Mouse (Mus musculus) heart, embryonic 12.5 days (tissue): ENCODE results near the gene Tada1. TPM values are rescaled to one million over a fixed set of nuclear protein-coding genes. Genes with fewer than 3 reads are reported as not detected.

Experiments
- ATAC-seq: fragments of 200-750 bp; cut with Nextera tagmentation; 2 replicates; pipeline ENCODE4 v1.8.0; 2017; ENCODE audit warnings: moderate TSS enrichment, moderate library complexity; ENCODE audit not compliant: insufficient number of reproducible peaks, low FRiP score
- H3K27ac ChIP-seq: fragments of 300-500 bp; sonication (generic); 2 replicates; pipeline ENCODE4 v1.5.1; 2016; ENCODE audit warnings: mild to moderate bottlenecking, moderate library complexity; ENCODE audit not compliant: poor library complexity, severe bottlenecking
- H3K27me3 ChIP-seq: fragments of 300-500 bp; sonication (generic); replicated peaks from 2 replicates; pipeline ENCODE4 v1.6.1; 2016; ENCODE audit warnings: mild to moderate bottlenecking, moderate library complexity
- H3K36me3 ChIP-seq: fragments of 300-500 bp; sonication (generic); 2 replicates; pipeline ENCODE4 v1.6.1; 2016; ENCODE audit warnings: mild to moderate bottlenecking, moderate library complexity
- H3K4me1 ChIP-seq: fragments of 300-500 bp; sonication (generic); replicated peaks from 2 replicates; pipeline ENCODE4 v1.6.1; 2016; ENCODE audit warnings: mild to moderate bottlenecking
- H3K4me2 ChIP-seq: fragments of 300-500 bp; sonication (generic); 2 replicates; pipeline ENCODE4 v1.6.1; 2016; ENCODE audit warnings: mild to moderate bottlenecking, moderate library complexity
- H3K4me3 ChIP-seq: fragments of 300-500 bp; sonication (generic); 2 replicates; pipeline ENCODE4 v1.5.1; 2016; ENCODE audit warnings: mild to moderate bottlenecking
- H3K9ac ChIP-seq: fragments of 300-500 bp; sonication (generic); 2 replicates; pipeline ENCODE4 v1.6.1; 2016; ENCODE audit warnings: mild to moderate bottlenecking, moderate library complexity
- H3K9me3 ChIP-seq: fragments of 300-500 bp; sonication (generic); replicated peaks from 2 replicates; pipeline ENCODE4 v1.6.1; 2016; ENCODE audit warnings: mild to moderate bottlenecking, moderate library complexity
- WGBS: fragments of 180-500 bp; shearing (Covaris S2); methylation state at CpG from one replicate; pipeline ENCODE4 v1.1.7; 2016; 5-methylcytosine and 5-hydroxymethylcytosine counted together
- polyA plus RNA-seq: library from polyadenylated mRNA; unstranded; fragments of >200 nt; fragmentation: Nextera tagmentation; extraction: Ambion mirVana; gene quantifications from 2 replicates; pipeline ENCODE4 v1.2.1, GENCODE M21; 2016

Gene Tada1
- polyA plus RNA-seq, 1 experiment from 2014 or later = 30.3 TPM

GRCm38 (mm10) chr1:166360157-166360855, 18.6 kb upstream of the Tada1 start:
- Histone ChIP-seq H3K9me3 (no peaks in the 10 kb centered on the region), H3K27me3 (no peaks in the 10 kb centered on the region; the same call in 1 of the 2 replicates), H3K9ac (no peak overlapping the region), H3K4me1 (no peaks in the 10 kb centered on the region), H3K4me3 (no peak overlapping the region), H3K36me3 (no peaks in the 10 kb centered on the region), H3K27ac (no peak overlapping the region), H3K4me2 (no peak overlapping the region)
- ATAC-seq = no peak; the same call in 1 of the 2 replicates
- 28% methylated on average over 14 of the region's 14 CpGs for WGBS

GRCm38 (mm10) chr1:166360896-166361295, 18.0 kb upstream of the Tada1 start:
- 71% methylated on average over 5 of the region's 5 CpGs for WGBS

GRCm38 (mm10) chr1:166361842-166362241, 17.1 kb upstream of the Tada1 start:
- no peaks in the 10 kb centered on the region for H3K4me1 ChIP-seq
- no peak overlapping the region for H3K4me3 ChIP-seq
- no peak overlapping the region for H3K27ac ChIP-seq
- H3K27me3 ChIP-seq = no peaks in the 10 kb centered on the region; the same call in 1 of the 2 replicates
- no peak overlapping the region for H3K9ac ChIP-seq
- 68% methylated on average over 3 of the region's 3 CpGs for WGBS
- no peaks in the 10 kb centered on the region for H3K36me3 ChIP-seq
- ATAC-seq = no peak
- no peaks in the 10 kb centered on the region for H3K9me3 ChIP-seq
- H3K4me2 ChIP-seq = no peak overlapping the region

More at GRCm38 (mm10) chr1:166360896-166361295, 18.0 kb upstream of the Tada1 start:
- no peak for ATAC-seq
- Histone ChIP-seq H3K4me2 (no peak overlapping the region), H3K4me1 (no peaks in the 10 kb centered on the region), H3K27me3 (no peaks in the 10 kb centered on the region; the same call in 1 of the 2 replicates), H3K27ac (no peak overlapping the region), H3K36me3 (no peaks in the 10 kb centered on the region), H3K4me3 (no peak overlapping the region), H3K9me3 (no peaks in the 10 kb centered on the region), H3K9ac (no peak overlapping the region)

- ATAC-seq = no peak
- no peak overlapping the region for H3K9ac ChIP-seq
These were observed 16.2 kb upstream of the Tada1 start for GRCm38 (mm10) chr1:166362659-166363058.

GRCm38 (mm10) chr1:166363122-166363521, 15.8 kb upstream of the Tada1 start:
- H3K4me2 ChIP-seq = no peak overlapping the region
- no peak for ATAC-seq

More at GRCm38 (mm10) chr1:166362659-166363058, 16.2 kb upstream of the Tada1 start:
- Histone ChIP-seq H3K27ac (no peak overlapping the region), H3K4me1 (no peaks in the 10 kb centered on the region), H3K4me2 (no peak overlapping the region), H3K4me3 (no peak overlapping the region), H3K27me3 (no peaks in the 10 kb centered on the region; the same call in 1 of the 2 replicates), H3K36me3 (no peaks in the 10 kb centered on the region), H3K9me3 (no peaks in the 10 kb centered on the region)
- 76% methylated on average over 3 of the region's 3 CpGs for WGBS

GRCm38 (mm10) chr1:166377171-166377570, 1.7 kb upstream of the Tada1 start:
- H3K27me3 ChIP-seq = no peaks in the 10 kb centered on the region
- no peaks in the 10 kb centered on the region for H3K9me3 ChIP-seq
- H3K36me3 ChIP-seq = peaks cover 3% of the 10 kb centered on the region
- peaks cover 16% of the 10 kb centered on the region for H3K4me1 ChIP-seq
- no peak for ATAC-seq
- H3K27ac ChIP-seq = no peak overlapping the region
- no peak overlapping the region for H3K9ac ChIP-seq
- H3K4me2 ChIP-seq = no peak overlapping the region
- WGBS = 83% methylated on average over 6 of the region's 6 CpGs
- no peak overlapping the region for H3K4me3 ChIP-seq

More at GRCm38 (mm10) chr1:166363122-166363521, 15.8 kb upstream of the Tada1 start:
- no peak overlapping the region for H3K4me3 ChIP-seq
- no peaks in the 10 kb centered on the region for H3K36me3 ChIP-seq
- no peaks in the 10 kb centered on the region for H3K9me3 ChIP-seq
- no peaks in the 10 kb centered on the region for H3K4me1 ChIP-seq
- H3K9ac ChIP-seq = no peak overlapping the region
- no peak overlapping the region for H3K27ac ChIP-seq
- no peaks in the 10 kb centered on the region; the same call in 1 of the 2 replicates for H3K27me3 ChIP-seq

GRCm38 (mm10) chr1:166378431-166379012, 375 bp upstream of the Tada1 start:
- peak overlapping the region; percentile 75 for H3K9ac ChIP-seq
- H3K27me3 ChIP-seq = no peaks in the 10 kb centered on the region
- 7% methylated on average over 21 of the region's 21 CpGs for WGBS
- peak overlapping the region; percentile 96 for H3K4me3 ChIP-seq
- no peak for ATAC-seq
- peaks cover 16% of the 10 kb centered on the region for H3K36me3 ChIP-seq
- peaks cover 16% of the 10 kb centered on the region for H3K4me1 ChIP-seq
- H3K27ac ChIP-seq = peak overlapping the region; percentile 94
- no peaks in the 10 kb centered on the region for H3K9me3 ChIP-seq
- peak overlapping the region; percentile 75 for H3K4me2 ChIP-seq

GRCm38 (mm10) chr1:166379630-166380231, 834 bp downstream of the Tada1 start:
- peak; percentile 51 for ATAC-seq
- no peaks in the 10 kb centered on the region for H3K9me3 ChIP-seq
- WGBS = under 1% methylated on average over 40 of the region's 41 CpGs
- peak overlapping the region; percentile 94 for H3K27ac ChIP-seq
- H3K4me1 ChIP-seq = peaks cover 16% of the 10 kb centered on the region
- H3K9ac ChIP-seq = peak overlapping the region; percentile 97
- no peaks in the 10 kb centered on the region for H3K27me3 ChIP-seq
- peaks cover 27% of the 10 kb centered on the region for H3K36me3 ChIP-seq
- peak overlapping the region; percentile 75 for H3K4me2 ChIP-seq
- H3K4me3 ChIP-seq = peak overlapping the region; percentile 96

GRCm38 (mm10) chr1:166381336-166381735, 2.4 kb downstream of the Tada1 start:
- no peak overlapping the region for H3K4me2 ChIP-seq
- ATAC-seq = no peak

GRCm38 (mm10) chr1:166381821-166382220, 2.9 kb downstream of the Tada1 start:
- Histone ChIP-seq H3K36me3 (peaks cover 47% of the 10 kb centered on the region), H3K4me2 (no peak overlapping the region), H3K27me3 (no peaks in the 10 kb centered on the region), H3K9me3 (no peaks in the 10 kb centered on the region), H3K27ac (no peak overlapping the region), H3K4me3 (no peak overlapping the region), H3K4me1 (peaks cover 16% of the 10 kb centered on the region), H3K9ac (peak overlapping the region; percentile 41; the same call in 1 of the 2 replicates)
- no peak for ATAC-seq
- WGBS = 80% methylated on average over 5 of the region's 5 CpGs

More at GRCm38 (mm10) chr1:166381336-166381735, 2.4 kb downstream of the Tada1 start:
- Histone ChIP-seq H3K36me3 (peaks cover 42% of the 10 kb centered on the region), H3K9ac (peak overlapping the region; percentile 41; the same call in 1 of the 2 replicates), H3K4me1 (peaks cover 16% of the 10 kb centered on the region), H3K9me3 (no peaks in the 10 kb centered on the region), H3K4me3 (no peak overlapping the region), H3K27ac (no peak overlapping the region), H3K27me3 (no peaks in the 10 kb centered on the region)
- 84% methylated on average over 10 of the region's 10 CpGs for WGBS

GRCm38 (mm10) chr1:166382626-166383025, 3.7 kb downstream of the Tada1 start:
- no peaks in the 10 kb centered on the region for H3K27me3 ChIP-seq
- 84% methylated on average over 4 of the region's 4 CpGs for WGBS
- H3K36me3 ChIP-seq = peaks cover 55% of the 10 kb centered on the region
- ATAC-seq = no peak
- no peak overlapping the region for H3K4me3 ChIP-seq
- no peak overlapping the region for H3K9ac ChIP-seq
- H3K4me1 ChIP-seq = peaks cover 16% of the 10 kb centered on the region
- no peak overlapping the region for H3K27ac ChIP-seq
- H3K9me3 ChIP-seq = no peaks in the 10 kb centered on the region
- H3K4me2 ChIP-seq = no peak overlapping the region
